Mouse (Mus musculus): ENCODE measurements around the gene Ptpro. TPM values are rescaled to one million over a fixed set of nuclear protein-coding genes. Genes with fewer than 3 reads are reported as not detected.

Ptpro gene
- total RNA-seq, 2 experiments from 2014 or later = 0.48 to 0.59 TPM

DNA sequence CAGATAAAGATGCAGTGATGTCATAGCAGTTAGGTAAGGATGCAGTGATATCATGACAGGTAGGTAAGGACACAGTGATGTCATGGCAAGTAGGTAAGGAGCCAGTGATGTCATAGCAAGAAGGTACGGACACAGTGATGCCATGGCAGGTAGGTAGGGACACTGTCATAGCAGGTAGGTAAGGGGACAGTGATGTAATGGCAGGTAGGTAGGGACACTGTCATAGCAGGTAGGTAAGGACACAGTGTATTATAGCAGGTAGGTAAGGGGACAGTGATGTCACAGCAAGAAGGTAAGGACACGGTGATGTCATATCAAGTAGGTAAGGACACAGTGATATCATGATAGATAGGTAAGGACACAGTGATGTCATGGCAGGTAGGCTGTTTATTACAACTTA, 244.4 kb downstream of the Ptpro start:
- no peak for DNase-seq (ENCODE audit: low spot score)

DNA sequence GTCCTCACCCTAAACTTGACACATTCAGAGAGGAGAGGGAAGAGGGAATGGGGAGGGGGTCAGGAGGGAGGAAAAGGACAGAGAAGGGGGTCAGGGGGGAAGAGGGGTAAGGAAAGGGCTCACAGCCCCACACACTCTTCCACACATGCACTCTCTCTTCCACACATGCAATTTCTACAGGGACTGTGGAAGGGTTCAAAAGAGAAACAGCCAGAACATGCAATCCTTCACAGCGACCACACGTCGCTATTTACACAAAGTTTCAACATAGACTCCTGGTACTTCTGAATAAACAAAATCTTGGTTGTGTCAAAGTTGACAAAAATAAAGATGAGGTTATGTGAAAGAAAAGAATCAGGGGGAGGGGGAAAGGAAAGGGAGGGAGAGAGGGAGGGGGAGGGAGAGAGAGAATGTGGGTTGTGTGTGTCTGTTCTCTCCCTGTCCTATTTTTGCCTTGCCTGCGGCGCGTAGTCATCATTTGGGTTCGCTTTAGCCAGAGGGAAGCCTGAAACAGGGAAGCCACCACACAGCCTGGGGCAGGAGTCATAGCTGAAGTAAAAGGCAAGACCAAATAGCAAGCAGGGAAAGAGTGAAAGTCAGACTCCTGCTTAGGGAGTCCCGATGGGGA, 245.2 kb downstream of the Ptpro start:
- DNase-seq (ENCODE audit: low spot score) = no peak

DNA sequence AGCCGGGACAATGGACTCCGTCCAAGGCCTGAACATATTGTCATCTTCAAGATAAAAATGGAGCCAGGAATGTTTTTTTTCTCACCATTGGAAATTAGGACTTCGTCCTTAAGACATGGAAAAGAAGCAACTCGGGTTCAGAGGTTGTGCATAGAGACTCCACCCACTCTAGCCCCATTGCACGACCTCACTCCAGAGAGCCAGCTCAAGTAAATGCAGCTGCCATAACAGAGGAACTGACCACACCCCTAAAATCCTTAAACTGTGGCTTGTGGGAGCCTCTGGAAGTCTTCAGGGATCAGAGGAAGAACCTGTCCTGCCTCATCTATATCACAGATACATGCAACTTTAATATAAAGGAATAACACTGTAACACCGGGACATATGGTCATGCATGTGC, 246.7 kb downstream of the Ptpro start:
- no peak for DNase-seq (ENCODE audit: low spot score)

DNA sequence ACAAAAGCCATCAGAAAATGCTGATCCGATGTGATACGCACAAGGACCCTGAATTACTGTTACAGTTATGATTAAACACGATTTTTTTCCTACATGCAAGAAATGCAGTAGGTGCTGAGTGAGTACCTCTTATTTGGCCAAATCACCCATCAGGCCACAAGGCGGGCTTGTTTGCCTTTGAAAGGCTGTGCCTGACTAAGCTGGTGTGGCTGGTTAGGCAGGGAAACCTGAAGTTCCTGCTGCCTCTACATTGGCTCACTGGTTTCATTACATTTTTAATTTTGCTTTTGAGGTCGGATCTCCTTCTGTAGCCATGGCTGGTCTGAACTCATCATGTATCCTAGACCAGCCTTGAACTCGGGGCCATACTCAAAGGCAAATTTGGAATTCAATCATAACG, 250.9 kb downstream of the Ptpro start:
- DNase-seq (ENCODE audit: low spot score) = no peak

DNA sequence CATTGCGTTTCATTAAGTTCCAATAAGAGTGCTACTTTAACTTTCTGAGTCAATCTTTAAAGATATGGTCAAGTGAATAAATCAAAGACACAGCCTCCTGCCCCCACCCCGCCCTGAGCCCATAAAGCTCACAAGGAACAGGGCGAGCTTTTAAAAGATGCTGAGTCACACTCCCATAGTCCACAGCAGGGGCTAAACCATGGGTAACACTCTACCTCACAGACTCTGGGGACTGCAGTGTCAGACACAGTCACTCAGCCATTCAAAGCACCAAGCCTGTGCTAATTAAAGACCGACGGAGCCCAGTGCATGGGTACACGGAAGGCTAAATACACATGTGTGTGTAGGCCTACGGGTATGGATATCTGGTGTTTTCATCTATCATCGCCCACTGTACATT, 251.3 kb downstream of the Ptpro start:
- DNase-seq (ENCODE audit: low spot score) = no peak

DNA sequence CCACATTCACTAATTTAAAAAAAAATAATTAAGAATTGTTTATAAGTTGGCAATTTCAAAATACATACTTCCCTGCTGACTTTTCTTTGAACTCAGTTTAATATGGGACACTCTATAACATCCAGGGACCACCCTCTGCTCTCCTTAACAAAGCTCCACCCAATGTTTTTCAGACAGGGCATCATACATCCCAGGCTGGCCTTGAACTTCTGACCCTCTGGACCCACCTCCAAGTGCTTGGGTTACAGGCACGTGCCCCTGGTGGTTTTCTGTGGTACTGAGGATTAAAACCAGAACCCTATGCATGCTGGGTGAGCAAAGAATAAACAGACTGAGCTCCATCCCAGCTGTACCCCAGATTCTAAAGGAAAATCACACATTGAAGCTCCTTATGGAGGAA, 251.9 kb downstream of the Ptpro start:
- no peak for DNase-seq (ENCODE audit: low spot score)

DNA sequence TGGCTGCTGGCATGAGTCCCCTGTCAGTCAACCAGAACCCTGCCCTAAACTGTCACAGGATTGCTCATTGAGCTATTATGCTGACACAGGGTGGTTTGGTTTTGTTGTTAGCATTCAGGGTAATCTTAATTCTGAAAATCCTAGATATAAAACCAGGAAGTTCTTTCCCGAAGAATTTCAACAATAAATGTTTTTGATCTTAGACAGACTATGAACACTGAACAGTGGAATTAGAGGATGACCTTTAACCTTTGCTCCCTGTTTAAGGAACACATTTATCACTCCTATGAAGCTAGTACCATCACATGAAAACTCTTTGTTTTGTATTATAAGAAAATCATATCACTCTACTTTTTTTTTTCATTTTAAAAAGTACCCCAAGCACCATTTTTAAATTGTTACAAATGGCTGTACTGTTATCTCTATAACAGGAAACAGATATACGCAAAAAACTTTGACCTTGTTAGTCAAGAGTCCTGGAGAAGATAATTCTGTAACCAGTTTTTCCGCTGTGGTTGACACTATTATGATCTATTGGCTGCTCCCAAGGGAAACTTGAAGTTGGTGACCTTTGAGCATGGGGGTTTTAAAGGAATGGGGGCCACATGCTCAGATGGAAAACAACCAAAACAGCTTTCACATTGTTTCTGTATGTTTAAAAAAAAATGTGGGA, 253.6 kb downstream of the Ptpro start:
- DNase-seq (ENCODE audit: low spot score) = no peak

DNA sequence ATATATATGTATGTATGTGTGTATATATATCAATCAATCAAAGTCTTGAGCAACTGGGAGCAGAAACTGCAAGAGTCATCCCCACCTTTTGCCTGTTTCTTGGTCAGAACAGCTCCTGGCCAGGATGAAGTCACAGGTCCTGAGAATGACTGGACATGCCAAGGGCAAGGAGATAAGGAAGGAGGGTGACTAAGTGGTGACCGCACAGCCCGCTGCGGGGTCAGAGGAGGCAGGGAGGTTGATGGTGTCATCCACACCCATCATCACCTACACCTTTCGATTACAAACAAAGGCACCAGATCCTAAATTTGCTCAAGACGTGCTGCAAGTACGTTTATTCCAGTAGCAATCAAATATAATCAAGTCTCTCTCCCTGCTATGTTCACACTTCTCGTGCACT, 254.4 kb downstream of the Ptpro start:
- no peak for DNase-seq (ENCODE audit: low spot score)

DNA sequence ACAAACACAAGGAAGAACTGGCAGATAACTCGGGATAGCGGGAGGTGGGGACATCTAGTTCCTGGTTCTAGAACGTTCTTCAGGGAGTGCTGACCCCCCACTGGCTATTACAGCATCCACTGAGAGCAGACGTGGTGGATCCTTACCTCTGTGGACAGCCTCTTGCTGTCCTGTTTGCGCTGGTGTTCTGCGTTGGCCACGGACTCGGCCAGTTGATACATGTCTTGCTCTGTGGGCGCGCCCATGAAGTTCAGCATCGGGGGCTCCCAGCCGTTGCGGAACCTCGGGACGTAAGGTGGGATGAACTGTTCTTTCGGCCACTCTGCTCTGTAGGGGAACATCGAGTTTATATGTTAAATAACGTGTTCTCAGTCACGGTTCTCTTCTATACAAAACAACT, 256.8 kb downstream of the Ptpro start:
- DNase-seq (ENCODE audit: low spot score) = no peak

DNA sequence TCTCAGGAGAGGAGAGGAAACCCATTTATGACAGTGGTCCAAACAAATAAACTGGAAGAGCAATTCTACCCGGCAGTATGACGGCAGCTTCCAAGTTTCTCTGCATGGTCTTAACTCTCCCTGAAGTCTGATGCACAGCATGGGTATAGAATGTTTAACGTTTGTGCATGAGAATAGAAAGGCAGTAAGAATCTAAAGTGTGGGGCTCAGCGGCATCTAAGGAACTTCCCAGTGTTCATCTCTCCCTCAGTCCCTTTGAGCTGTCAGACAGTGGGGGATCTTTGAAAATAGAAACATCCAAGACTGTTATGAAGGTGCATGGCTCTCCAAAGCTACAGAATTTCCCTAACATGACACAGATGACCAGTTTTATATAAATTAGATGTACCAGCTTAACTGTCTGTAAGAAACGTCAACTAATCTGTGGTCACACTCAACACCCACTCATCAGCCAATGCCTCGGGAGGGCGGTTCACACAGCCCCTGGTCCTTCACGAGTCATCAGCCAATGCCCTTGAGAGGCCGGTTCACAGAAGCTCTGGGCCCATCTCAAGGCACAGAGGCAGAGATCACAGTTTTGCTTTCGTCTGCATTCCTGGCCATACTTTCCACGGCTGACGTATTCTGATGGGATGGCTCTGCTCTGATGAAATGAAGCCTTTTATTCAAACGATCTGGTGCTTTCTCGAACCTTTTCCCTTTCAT, 257.4 kb downstream of the Ptpro start:
- DNase-seq (ENCODE audit: low spot score) = no peak

DNA sequence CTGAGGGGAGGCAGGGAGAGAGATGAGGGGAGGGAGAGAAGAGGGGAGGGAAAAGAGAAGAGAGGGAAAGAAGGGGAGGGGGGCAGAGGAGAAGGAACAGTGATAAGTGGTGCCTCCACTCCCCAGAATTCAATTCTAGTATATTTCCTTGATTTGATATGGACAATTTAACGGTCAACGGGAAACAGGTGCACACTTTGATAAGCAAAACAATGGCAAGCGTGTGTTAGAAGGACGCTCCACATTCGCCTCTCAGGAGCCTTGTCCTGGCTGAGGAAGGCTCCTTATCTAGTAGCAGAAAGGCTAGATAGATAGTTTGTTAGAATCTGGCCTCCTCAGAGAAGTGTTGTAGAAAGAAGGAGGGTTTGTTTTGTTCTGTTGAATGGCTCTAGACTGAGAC, 260.6 kb downstream of the Ptpro start:
- DNase-seq (ENCODE audit: low spot score) = no peak

Other genes starting within 250 kb of the Ptpro start
- gene Rerg, start 81.8 kb upstream of the Ptpro start, total RNA-seq (2021) = 1 to 10 TPM in 1 of 2 experiments, under 1 TPM in 1; 0.78 to 1.2 TPM